Mouse (Mus musculus) MEL (cell line): ENCODE measurements around the gene Mlh1.

Source experiments
- BHLHE40 ChIP-seq: IDR thresholded peaks from 2 replicates; pipeline ENCODE4 v1.6.1; 2012; ENCODE audit warnings: low read depth, mild to moderate bottlenecking, inconsistent platforms, low read length, improper control_type of control experiment, borderline replicate concordance
- CTCF ChIP-seq, 3 experiments: IDR thresholded peaks in 2 of 3; conservative IDR thresholded peaks in 1 of 3; 2 replicates each; pipeline ENCODE4 v1.5.1; 2011 to 2012; ENCODE audit warnings: low read length in 3 of 3, low read depth in 2 of 3, mild to moderate bottlenecking in 2 of 3, improper control_type of control experiment in 1 of 3, inconsistent platforms in 1 of 3, mixed read lengths in 1 of 3, moderate library complexity in 1 of 3; ENCODE audit not compliant: control insufficient read depth in 1 of 3, insufficient read depth in 1 of 3, poor library complexity in 1 of 3, severe bottlenecking in 1 of 3
- ELF1 ChIP-seq: IDR thresholded peaks from 2 replicates; pipeline ENCODE4 v1.6.1; 2014; ENCODE audit warnings: low read depth, mild to moderate bottlenecking, inconsistent platforms, low read length, improper control_type of control experiment, moderate library complexity
- GATA1 ChIP-seq: IDR thresholded peaks from 2 replicates; pipeline ENCODE4 v1.6.1; 2011; ENCODE audit warnings: low read depth, low read length, improper control_type of control experiment
- MAX ChIP-seq: IDR thresholded peaks from 2 replicates; pipeline ENCODE4 v1.6.1; 2011; ENCODE audit warnings: low read length, improper control_type of control experiment
- MYB ChIP-seq: IDR thresholded peaks from 2 replicates; pipeline ENCODE4 v1.6.1; 2011; ENCODE audit warnings: mild to moderate bottlenecking, low read depth, low read length, improper control_type of control experiment
- POLR2A ChIP-seq, 2 experiments: IDR thresholded peaks; 2 replicates each; pipeline ENCODE4 v1.6.1; 2011 to 2012; ENCODE audit warnings: low read length in 2 of 2, mild to moderate bottlenecking in 2 of 2, control low read depth in 1 of 2, improper control_type of control experiment in 1 of 2, low read depth in 1 of 2, moderate library complexity in 1 of 2; ENCODE audit not compliant: control insufficient read depth in 1 of 2, insufficient read depth in 1 of 2, poor library complexity in 1 of 2
- POLR2AphosphoS2 ChIP-seq: IDR thresholded peaks from 2 replicates; pipeline ENCODE4 v1.6.1; 2011; ENCODE audit warnings: low read length, improper control_type of control experiment
- POLR2AphosphoS5 ChIP-seq: IDR thresholded peaks from 2 replicates; pipeline ENCODE4 v1.6.1; 2012; ENCODE audit warnings: low read depth, borderline replicate concordance, mild to moderate bottlenecking, inconsistent platforms, low read length, moderate library complexity, mixed read lengths
- TAL1 ChIP-seq: IDR thresholded peaks from 2 replicates; pipeline ENCODE4 v1.6.1; 2012; ENCODE audit warnings: mild to moderate bottlenecking, inconsistent platforms, low read length, moderate library complexity, mixed read lengths
- ZC3H11A ChIP-seq: IDR thresholded peaks from 2 replicates; pipeline ENCODE4 v1.6.1; 2012; ENCODE audit warnings: low read depth, mild to moderate bottlenecking, inconsistent platforms, low read length, improper control_type of control experiment
- ZMIZ1 ChIP-seq: IDR thresholded peaks from 2 replicates; pipeline ENCODE4 v1.6.1; 2012; ENCODE audit warnings: low read depth, mild to moderate bottlenecking, inconsistent platforms, low read length, improper control_type of control experiment, moderate library complexity

GRCm38 (mm10) chr9:111289294-111289831, 17.8 kb upstream of the Mlh1 start:
- TF ChIP-seq MYB: no peak
- no peak for TF ChIP-seq BHLHE40
- TF ChIP-seq TAL1: no peak
- no peak for TF ChIP-seq CTCF (IDR thresholded peaks at IDR 0.05 in 2 of 3, conservative IDR thresholded peaks at IDR 0.05 in 1 of 3; ENCODE audit: control insufficient read depth in 1 of 3, insufficient read depth in 1 of 3, low read depth in 2 of 3, low read length in 3 of 3, poor library complexity in 1 of 3, severe bottlenecking in 1 of 3)
- TF ChIP-seq ZMIZ1: no peak
- no peak for TF ChIP-seq POLR2A (IDR thresholded peaks at IDR 0.05; ENCODE audit: control insufficient read depth in 1 of 2, insufficient read depth in 1 of 2, low read depth in 1 of 2, low read length in 2 of 2, poor library complexity in 1 of 2)
- no peak for TF ChIP-seq GATA1
- no peak for TF ChIP-seq ELF1
- TF ChIP-seq MAX: no peak
- no peak for TF ChIP-seq POLR2AphosphoS2
- TF ChIP-seq POLR2AphosphoS5: no peak
- TF ChIP-seq ZC3H11A: no peak
